Mouse (Mus musculus) embryo, embryonic 10.5 days (tissue): Measurements from ENCODE around the gene Wt1.

Experiments used
- DNase-seq: peaks from one replicate; pipeline ENCODE4 v3.0.0-alpha.2; 2015; ENCODE audit warnings: low spot score

Gene Wt1

DNA sequence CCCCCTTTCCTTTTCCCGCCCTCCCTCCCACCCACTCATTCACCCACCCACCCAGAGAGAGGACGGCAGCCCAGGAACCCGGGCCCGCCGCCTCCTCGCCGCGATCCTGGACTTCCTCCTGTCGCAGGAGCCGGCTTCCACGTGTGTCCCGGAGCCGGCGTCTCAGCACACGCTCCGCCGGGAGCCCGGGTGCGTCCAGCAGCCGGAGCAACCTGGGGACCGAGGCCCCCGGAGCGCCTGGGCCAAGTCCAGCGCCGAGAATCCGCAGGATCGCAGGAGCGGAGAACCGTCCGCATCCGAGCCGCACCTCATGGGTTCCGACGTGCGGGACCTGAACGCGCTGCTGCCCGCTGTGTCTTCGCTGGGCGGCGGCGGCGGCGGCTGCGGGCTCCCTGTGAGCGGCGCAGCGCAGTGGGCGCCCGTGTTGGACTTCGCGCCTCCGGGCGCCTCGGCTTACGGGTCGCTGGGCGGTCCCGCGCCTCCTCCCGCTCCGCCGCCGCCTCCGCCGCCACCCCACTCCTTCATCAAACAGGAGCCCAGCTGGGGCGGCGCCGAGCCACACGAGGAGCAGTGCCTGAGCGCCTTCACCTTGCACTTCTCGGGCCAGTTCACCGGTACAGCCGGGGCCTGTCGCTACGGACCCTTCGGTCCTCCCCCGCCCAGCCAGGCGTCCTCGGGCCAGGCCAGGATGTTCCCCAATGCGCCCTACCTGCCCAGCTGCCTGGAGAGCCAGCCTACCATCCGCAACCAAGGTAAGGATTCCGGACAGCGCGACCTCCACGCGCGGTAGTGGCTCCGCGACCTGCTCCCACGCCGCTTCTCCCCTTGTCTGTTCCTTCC, 582 bp downstream of the Wt1 start:
- peak; percentile 38 for DNase-seq

DNA sequence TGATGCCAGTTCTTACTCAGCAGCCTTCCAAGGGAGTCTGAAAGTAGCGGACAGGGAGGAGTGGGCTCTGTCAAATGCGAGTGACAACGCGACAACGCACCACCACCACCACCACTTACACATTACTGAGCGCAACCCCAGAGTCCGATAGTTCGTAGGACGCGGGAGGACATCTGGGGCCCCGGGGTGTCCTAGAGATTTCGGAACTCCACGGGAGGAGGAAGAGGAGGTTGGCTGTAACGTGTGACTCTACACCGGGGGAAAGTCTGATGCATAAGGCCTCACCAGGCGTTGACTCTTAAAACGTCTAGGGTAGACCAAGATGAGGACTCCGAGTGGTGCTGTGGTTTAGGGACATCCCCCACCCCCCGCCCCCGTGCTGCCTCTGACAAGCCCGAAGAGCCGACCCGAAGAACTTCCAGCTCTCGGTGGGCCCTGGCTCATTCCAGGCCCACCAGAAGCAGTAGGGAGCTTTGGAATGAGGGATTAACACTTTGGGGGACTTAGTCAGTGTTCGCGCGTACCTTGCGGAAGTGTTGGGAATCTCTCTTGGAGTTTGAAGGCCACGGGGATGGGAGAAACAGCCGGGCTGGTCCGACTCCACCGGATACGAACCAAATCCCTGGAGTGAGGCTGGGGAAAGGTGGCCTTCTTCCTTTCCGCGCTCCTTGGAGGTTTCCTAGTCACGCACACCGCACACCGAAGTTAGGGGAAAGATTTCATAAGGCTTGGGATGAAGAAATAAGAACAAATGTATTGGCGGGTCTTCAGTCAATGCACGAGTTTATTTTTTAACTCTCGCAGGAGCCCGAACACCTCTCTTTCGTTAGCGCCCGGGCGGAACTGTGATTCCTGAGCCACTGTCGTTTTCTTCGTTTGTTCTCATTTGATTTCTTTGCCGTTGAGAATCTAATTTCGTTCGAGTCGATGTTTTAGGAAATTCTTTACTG, 1.5 kb downstream of the Wt1 start:
- peak; percentile 58 for DNase-seq

DNA sequence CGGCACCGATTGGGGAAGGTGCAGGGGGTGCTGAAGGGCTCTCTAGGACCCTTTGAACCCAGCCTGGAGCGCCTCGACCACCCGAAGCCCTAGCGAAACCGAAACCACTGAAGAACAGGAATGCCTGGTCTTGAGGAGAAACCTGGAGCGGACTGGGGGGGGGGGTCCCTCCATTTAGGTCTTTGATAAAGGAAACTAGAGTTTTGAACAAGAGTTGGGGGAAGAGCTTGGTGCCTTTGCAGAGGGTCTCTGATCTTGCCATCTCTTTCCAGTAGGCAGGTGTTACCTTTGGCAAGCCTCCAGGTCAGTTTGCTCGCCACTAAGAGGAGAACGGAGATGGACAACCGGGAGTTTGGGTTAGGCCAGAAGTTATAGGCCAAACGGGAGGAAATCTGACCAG, 2.2 kb downstream of the Wt1 start:
- peak; percentile 43 for DNase-seq

DNA sequence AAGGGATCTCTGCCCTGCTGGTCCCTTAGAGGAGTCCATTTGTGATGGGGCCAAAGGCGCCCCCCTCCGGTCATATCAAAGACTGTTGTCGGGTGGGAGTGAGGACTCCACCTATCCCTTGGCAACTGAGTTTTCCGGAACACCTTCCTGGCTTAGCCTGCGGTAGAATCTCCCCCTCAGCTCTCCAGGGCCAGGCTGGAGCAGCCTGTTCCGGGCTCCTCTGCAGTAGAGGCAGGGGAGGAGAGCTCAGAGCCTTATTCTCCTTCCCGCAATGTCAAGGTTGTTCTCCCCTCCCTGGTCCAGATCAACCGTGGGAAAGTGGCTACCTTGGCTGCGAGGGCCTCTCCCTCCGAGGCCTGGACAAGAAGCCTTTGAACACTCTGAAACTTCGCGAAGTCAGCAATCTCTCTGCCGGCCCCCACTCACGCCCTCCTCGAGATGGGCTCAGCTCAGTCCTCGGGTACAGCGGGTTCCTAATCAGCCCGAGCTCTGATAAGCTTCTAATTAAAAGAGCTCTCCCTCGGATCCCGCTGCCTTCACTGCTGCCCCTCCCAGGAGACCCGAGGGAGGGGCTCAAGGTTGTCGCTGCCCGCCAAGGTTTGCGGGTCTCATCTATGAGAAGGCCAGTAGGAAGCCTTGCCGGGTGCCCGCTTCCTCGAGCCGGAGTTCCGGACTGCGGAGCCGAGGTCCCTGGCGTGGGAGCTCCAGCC, 4.2 kb downstream of the Wt1 start:
- peak; percentile 63 for DNase-seq

DNA sequence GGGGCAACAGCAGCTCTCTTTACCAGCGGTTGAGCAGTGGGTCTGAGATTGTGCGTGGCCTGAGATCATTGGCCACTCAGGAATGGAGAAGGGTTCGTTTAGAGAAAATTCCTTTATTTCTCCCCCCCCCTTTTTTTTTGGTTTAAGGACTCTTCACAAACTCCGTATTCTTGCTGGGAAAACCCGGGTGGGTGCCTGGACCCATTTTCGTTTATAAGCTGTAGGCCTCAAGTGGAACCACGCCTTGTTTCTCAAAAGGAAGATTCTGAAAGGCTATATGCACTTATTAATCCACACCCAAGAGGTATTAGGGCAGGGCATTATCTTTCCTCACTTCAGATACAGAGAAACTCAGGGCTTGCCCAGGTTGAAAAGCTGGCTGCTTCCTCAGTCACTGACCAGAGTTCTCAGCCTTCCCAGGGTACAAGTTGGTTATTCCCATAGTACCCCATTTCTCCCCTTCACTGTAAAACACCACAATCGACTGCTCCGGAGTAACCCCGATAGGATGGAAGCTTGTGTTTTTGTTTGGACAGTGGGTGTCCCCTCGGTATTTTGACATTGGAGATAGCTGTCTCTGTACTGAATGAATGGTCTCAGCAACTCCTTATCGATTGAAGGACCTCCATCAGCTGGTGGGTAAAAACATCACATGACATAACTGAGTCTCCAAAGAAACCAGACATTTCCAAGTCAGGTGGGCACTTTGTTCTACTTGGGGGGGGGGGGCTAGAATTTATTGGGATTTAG, 4.9 kb downstream of the Wt1 start:
- peak; percentile 51 for DNase-seq

DNA sequence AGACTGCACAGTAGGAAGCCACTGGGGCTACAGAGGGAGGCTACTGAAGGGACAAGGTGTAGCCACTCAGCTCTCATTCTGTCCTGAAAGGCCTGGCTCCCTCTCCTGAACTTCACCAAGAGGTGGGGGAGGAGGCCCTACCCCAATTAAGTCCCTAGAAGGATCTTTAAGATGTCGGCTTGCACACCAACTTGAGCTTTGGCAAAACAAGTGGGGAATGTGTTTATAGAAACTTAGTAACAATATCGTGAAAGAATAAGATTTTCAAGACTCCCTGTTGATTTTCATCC, 5.4 kb downstream of the Wt1 start:
- no peak for DNase-seq

DNA sequence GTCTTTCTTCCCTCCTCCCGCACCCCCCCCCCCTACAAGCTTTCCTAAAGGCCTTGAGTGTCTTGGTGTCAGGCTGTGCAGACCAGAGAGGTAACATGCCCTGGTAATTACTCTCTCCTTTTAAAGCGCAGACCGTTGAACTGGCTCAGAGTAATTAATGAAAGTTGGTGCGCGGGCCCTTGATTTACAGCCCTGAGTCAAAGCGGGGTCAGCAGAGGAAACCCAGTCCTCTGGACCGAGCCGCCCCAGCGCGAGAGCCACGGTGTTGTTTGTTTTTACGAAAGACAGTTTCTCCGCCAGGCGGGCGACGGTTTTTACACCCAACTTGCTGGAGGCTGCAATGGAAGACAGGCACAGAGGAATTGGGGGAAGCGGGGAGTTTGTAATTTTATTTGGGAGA, 6.0 kb downstream of the Wt1 start:
- DNase-seq = peak; percentile 69

DNA sequence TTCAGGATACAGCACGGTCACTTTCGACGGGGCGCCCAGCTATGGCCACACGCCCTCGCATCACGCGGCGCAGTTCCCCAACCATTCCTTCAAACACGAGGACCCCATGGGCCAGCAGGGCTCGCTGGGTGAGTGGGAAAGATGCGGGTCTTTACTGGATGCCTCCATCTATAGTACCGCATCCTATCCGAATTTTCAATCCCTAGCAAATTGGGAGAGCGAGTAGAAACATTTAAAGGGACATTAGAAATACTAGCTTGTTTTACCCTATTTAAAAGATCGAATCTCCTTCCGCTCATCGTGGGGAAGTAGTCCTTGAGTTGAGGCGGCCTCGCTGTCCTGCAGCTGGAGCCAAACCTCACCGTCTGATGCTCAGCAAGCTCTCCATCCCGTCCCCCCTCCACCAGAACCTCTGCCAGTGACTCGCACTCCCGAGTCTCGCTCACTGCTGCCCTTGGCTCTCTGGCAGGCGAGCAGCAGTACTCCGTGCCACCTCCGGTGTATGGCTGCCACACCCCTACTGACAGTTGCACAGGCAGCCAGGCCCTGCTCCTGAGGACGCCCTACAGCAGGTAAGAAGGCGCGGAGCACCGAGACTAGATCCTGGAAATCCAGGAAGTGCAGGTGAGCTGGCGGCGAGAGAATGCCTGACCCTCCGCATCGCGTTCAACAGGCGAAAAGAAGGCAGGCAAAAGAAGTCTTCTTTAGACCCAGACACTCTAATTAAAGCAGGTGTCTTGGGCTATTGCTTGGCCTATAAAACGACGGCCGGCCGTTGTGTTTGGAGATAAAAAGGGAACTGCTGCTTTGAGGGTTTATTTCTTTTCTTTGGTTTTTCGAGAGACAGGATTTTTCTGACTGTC, 6.8 kb downstream of the Wt1 start:
- DNase-seq = peak; percentile 43

DNA sequence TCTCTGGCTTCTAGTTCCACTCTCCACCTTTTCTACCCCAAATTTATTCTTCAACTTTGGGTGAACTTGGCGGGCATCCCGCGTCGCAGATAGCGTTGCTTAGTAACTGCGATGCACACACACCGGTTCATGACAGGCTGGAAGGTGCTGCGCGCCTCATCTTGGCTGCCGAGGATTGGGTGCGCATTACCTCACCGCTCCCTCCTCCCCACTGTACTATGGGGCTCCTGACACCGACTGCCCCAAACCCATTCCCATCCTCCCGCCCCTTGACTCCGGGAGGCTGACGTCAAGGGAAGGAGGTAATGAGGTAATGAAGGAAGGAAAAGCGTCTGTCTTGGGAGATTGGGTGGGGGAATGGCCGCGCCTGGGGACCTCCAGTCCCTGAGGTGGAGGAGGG, 8.0 kb downstream of the Wt1 start:
- peak; percentile 51 for DNase-seq

DNA sequence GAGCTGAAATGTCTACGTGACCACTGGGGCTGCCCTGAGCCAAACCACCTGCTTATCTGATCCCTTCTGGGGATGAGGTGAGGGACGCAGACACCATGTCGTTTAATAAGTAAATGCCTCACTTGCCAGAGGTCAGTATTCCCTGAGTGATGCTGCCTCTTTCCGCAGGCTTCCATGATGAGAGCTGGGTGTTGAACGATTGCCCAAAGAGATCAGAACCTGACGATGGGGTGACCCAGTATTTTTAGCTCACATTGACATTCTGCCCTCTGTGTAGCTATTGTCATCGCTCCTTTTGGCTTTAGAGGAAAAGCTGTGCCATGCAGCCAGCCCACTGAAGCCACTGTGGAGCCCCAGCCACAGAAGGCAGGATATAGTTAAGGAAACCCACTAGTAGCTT, 13.1 kb downstream of the Wt1 start:
- DNase-seq = no peak

DNA sequence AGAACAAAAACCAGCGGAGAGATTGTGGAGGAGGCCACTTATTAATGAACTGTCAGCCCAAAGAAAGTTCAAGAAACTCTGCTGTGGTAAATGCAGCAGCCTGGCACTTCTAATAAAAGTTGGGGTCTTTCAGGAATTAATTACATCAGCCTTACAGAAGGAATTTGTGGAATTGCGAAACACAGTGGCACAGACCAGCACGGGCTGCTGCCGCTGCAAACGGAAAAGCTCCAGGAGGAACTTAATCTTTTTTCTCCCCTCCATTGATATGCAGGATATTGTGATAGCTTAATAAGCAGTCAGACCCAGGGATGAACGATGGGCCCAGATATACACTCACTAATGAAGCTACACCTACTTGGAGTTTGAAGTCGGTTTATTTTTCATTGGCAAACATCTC, 15.0 kb downstream of the Wt1 start:
- no peak for DNase-seq

DNA sequence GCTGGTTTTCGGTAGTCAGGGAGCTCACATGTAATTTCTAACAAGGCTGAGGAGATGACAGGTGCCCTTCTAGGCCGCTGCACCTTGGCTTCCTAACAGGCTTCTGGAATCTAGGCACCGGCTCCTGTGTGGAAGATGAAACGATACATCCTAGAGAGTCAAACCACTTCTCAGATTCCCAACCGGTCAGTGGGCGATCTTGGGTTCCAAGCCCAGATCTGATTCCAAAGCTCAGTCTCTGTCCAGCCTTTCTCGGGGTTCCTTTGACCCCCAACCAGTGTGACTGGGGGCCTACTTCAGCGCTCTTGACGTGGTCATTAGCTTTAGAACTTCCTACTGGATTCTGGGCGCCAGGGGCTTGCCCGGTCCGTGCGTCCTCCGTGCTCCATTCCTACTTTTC, 17.4 kb downstream of the Wt1 start:
- DNase-seq = no peak

DNA sequence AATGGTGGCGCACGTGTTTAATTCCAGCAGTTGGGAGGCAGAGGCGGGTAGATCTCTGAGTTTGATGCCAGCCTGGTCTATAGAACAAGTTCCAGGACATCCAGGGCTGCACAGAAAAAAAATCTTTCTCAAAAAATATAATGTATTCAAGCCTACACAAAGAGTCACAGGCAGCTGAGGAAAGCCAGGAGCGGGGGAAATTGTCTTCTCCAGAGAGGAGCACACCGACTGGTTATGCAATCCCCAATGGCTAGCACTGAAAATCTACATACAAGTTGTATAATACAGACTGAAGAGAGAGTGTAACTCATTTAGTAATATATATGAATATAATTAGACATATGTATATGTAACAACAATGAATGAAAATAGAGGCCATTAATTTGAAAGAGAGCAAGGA, 25.2 kb downstream of the Wt1 start:
- DNase-seq = no peak

DNA sequence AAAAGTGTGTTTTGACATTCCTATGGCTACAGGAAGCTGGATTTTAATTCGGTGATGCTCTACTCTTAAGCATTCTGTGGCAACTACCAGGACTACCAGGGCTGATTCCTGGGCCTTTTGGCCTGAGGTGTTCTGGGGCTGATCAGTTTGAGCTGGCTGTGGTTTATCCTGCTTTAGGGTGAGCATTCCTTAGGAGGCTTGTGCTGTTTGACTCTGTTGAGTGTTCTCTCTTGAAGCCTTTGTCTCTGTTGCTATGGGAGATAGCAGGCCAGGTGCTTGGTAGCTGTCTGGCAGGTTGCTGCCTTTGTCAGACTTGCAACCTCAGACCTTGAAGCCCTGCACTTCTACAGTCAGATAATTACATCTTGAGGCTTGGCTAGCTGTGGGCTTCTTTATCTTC, 26.7 kb downstream of the Wt1 start:
- DNase-seq = peak; percentile 10

DNA sequence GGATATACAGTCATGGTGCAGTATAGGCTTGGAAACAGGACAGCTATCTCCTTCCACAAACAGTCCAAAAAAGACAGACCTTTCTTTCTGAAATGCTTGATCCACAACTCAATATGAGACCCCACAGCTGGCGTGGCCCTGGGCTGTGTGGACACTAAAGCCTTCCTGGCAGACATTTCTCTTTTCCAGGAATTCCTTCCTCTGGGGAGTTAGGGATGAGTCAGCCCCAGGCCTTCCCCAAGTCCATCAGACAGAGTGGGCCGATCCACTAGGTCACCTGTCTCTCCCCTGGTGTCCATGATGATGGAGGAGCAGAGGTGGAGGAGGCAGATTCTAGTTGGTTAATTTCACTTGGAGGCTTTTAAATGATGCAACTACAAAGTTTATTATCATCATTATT, 34.6 kb downstream of the Wt1 start:
- DNase-seq = no peak

DNA sequence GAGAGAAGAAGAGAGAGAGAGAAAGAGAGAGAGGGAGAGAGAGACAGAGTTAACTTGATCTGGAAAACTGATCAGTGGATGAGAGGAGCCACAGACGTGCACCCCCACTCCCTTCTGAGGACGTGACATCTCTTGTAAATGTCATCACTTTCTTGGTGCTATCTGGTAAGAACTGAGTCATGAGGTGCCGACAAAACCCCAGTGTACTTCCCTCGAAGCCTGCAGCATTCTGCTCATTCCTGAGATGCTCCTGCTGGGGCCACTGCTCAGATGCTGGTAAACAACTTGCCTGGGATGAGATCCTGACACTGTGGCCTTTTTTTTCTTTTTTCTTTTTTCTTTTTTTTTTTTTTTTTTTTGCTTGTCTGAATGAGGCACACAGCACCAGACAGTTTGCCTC, 36.4 kb downstream of the Wt1 start:
- no peak for DNase-seq

DNA sequence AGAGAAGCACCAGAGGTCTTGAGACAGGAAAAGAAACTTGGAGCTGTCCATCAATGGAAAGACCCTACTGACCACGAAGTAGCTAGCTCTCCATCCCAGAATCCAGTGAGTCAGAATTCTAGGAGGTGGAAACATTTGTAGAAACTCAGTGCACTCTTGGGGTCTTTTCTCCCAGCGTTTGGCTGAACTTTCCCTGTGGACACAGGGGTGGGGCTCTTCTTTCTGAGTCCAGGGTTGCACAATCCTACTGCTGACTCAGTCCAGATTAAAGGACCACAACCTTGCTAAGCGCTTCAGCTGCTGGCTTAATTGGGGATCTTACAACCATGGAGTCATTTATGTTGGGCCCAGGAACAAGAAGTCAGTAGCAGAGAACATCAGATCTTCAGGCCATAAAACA, 41.8 kb downstream of the Wt1 start:
- no peak for DNase-seq

DNA sequence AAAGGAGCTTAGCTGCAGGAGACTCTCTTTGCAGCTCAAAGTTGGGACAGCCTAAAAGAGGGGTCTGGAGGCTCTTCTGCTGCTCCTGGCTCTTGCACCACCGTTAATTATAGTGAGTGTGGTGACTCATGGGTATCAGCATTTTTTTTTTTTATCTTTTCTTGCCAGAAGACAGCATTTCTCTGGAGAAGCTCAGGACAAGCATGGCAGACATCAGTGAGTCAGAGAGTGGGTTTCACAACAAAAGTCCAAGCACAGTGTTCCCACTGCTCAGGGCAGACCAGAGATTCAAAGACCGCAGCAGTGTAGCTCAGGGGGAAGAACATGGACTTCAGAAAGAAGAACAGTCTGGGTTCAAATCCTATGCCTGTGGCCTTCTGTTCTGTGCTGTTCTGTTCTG, 47.9 kb downstream of the Wt1 start:
- DNase-seq = no peak

DNA sequence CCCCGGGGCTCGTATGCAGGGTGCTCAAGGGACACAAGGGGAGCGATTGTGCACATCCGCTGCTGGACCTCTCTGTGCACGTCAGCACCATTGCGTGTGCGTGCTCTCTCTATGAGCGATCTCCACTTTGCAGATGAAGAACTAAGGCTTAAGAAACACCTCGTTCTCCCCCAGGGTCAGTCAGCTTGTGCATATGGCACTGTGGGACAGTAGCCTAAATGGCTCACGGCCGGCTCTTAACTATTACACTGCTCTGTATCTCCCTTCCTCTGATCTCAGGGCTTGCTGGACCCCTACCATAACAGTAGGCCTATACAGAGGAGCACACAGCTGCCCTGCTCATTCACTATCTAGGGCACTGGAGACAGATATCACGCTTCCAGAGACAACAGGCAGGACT, 52.5 kb downstream of the Wt1 start:
- no peak for DNase-seq

DNA sequence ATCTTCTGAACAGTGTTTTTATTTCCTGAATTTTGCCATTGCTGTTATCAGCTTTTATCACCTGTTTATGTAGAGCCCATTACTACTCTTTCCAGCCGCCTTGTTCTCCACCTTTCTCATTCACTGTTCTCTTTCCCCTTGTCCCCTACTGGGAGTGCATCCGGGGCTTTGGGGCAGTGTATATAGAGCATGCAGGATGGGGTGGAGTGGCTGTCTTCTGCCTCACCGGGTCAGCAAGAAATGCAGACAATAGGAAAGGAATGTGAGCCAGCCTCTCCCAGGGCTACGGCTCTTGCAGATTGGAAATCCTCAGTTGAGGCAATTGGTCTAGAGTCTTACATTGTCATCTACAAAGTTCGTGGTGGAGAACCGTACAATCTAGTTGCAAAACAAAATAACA, 56.2 kb downstream of the Wt1 start:
- peak; percentile 21 for DNase-seq

DNA sequence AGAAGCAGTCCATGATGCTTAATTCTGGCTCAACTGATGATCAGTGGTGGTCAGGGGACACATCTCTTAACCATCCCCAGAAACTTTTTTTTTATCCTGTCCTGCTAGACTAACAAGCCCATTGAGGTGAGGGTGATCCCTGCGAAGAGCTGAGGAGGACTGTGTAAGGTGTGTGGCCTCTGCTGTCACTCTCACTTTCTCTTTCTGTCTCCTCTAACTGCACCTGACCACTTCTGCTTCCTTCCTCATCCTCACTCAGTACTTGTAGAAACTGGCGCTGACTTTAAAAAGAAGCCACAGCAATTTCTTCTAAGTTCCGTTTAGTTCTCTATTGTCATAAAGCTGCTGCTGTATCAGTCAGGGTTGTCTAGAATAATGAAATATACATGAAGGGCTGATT, 58.8 kb downstream of the Wt1 start:
- no peak for DNase-seq
